Mouse (Mus musculus): ENCODE results near the gene Med4. TPM values are rescaled to one million over a fixed set of nuclear protein-coding genes. Genes with fewer than 3 reads are reported as not detected.

The Med4 gene
- polyA plus RNA-seq, 1 experiment from 2014 or later: 66.5 TPM

- no peaks in the 10 kb centered on the region for H3K36me3 ChIP-seq (ENCODE audit: insufficient read depth, low read length)
- H3K9me3 ChIP-seq (replicated peaks; ENCODE audit: low read length): no peaks in the 10 kb centered on the region
- DNase-seq (ENCODE audit: low spot score) (no peak), ATAC-seq (replicated peaks; ENCODE audit: low FRiP score, low read depth) (no peak)
- no peaks in the 10 kb centered on the region for H3K27me3 ChIP-seq (ENCODE audit: insufficient read depth, low read length)
- H3K9ac ChIP-seq (ENCODE audit: low read depth, low read length): no peak overlapping the region
- no peak overlapping the region for H3K27ac ChIP-seq
- H3K4me1 ChIP-seq (replicated peaks; ENCODE audit: insufficient read depth, low read length): no peaks in the 10 kb centered on the region
- no peak for TF ChIP-seq CTCF (IDR thresholded peaks at IDR 0.05; ENCODE audit: low read depth)
- no peak overlapping the region for H3K4me3 ChIP-seq (replicated peaks; ENCODE audit: low read depth, low read length)
- WGBS: 84% methylated on average over 6 of the region's 6 CpGs
- no peak overlapping the region for H3K4me2 ChIP-seq (ENCODE audit: low read length)
Observed at GRCm38 (mm10) chr14:73494122-73494521, 15.7 kb upstream of the Med4 start.

DNA sequence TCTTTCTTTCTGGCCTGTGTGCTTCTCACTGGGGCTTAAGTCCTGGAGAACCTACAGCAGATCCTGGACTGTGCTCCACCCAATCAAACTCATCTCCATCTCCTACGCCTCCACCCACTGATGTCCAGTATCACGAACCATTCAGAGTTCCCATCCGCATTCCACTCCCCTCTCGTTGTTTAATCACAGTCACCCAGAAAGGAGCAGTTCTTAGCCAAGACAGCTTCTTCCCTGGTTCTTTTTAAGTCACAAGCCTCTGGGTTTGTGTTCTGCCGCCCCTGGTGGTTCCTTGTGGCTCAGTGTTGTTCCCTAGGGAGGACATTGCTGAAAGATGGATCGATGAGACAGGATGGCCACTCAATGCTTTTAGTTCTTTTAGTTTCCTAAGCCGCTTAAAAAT lies 14.1 kb upstream of the Med4 start:
- 0 out of 2 replicates have a peak, but pooled peaks have one; percentile 30 for TF ChIP-seq CTCF (IDR thresholded peaks at IDR 0.05; ENCODE audit: low read depth)
- no peak overlapping the region for H3K9ac ChIP-seq (ENCODE audit: low read depth, low read length)
- DNase-seq (ENCODE audit: low spot score) (no peak), ATAC-seq (replicated peaks; ENCODE audit: low FRiP score, low read depth) (no peak)
- H3K27me3 ChIP-seq (ENCODE audit: insufficient read depth, low read length): no peaks in the 10 kb centered on the region
- H3K9me3 ChIP-seq (replicated peaks; ENCODE audit: low read length): no peaks in the 10 kb centered on the region
- 68% methylated on average over 7 of the region's 7 CpGs for WGBS
- H3K4me2 ChIP-seq (ENCODE audit: low read length): no peak overlapping the region
- no peak overlapping the region for H3K27ac ChIP-seq
- H3K4me1 ChIP-seq (replicated peaks; ENCODE audit: insufficient read depth, low read length): no peaks in the 10 kb centered on the region
- no peaks in the 10 kb centered on the region for H3K36me3 ChIP-seq (ENCODE audit: insufficient read depth, low read length)
- H3K4me3 ChIP-seq (replicated peaks; ENCODE audit: low read depth, low read length): no peak overlapping the region

DNA sequence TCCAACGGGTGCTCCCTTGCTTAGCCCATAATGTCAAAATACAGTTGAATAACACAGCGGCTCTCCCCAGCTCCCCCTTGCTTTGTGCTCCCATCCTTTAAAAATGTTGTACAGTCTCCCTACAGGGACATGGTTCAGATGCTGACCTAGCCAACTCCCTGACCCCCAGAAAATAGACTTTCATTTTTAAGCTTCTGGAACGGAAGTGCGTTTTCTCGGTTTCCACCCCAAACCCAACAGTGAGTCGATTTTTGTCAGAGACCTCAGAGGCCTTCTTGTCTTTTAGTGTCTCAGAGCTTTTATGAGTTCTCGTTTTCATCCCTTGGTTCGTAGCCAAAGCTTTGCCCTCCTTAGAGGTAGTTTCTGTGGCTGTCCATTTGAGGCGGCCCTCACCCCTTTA lies 8.5 kb upstream of the Med4 start:
- 79% methylated on average over 9 of the region's 9 CpGs for WGBS
- no peak overlapping the region for H3K27ac ChIP-seq
- no peak overlapping the region for H3K4me3 ChIP-seq (replicated peaks; ENCODE audit: low read depth, low read length)
- no peak overlapping the region for H3K9ac ChIP-seq (ENCODE audit: low read depth, low read length)
- H3K27me3 ChIP-seq (ENCODE audit: insufficient read depth, low read length): no peaks in the 10 kb centered on the region
- no peak for ATAC-seq (replicated peaks; ENCODE audit: low FRiP score, low read depth)
- no peak for DNase-seq (ENCODE audit: low spot score)
- no peaks in the 10 kb centered on the region for H3K36me3 ChIP-seq (ENCODE audit: insufficient read depth, low read length)
- no peak for TF ChIP-seq CTCF (IDR thresholded peaks at IDR 0.05; ENCODE audit: low read depth)
- no peak overlapping the region for H3K4me2 ChIP-seq (ENCODE audit: low read length)
- no peaks in the 10 kb centered on the region for H3K4me1 ChIP-seq (replicated peaks; ENCODE audit: insufficient read depth, low read length)
- no peaks in the 10 kb centered on the region for H3K9me3 ChIP-seq (replicated peaks; ENCODE audit: low read length)

- TF ChIP-seq CTCF (IDR thresholded peaks at IDR 0.05; ENCODE audit: low read depth): no peak
- Histone ChIP-seq H3K36me3 (ENCODE audit: insufficient read depth, low read length) (no peaks in the 10 kb centered on the region), H3K27ac (no peak overlapping the region), H3K9ac (ENCODE audit: low read depth, low read length) (no peak overlapping the region), H3K4me1 (replicated peaks; ENCODE audit: insufficient read depth, low read length) (no peaks in the 10 kb centered on the region), H3K4me2 (ENCODE audit: low read length) (no peak overlapping the region), H3K27me3 (ENCODE audit: insufficient read depth, low read length) (no peaks in the 10 kb centered on the region), H3K4me3 (replicated peaks; ENCODE audit: low read depth, low read length) (no peak overlapping the region), H3K9me3 (replicated peaks; ENCODE audit: low read length) (no peaks in the 10 kb centered on the region)
- 68% methylated on average over 6 of the region's 6 CpGs for WGBS
- ATAC-seq (replicated peaks; ENCODE audit: low FRiP score, low read depth) (0 out of 2 replicates have a peak, but pooled peaks have one; percentile 40), DNase-seq (ENCODE audit: low spot score) (no peak)
Observed at GRCm38 (mm10) chr14:73501721-73502120, 8.1 kb upstream of the Med4 start.

- no peaks in the 10 kb centered on the region for H3K4me1 ChIP-seq (replicated peaks; ENCODE audit: insufficient read depth, low read length)
- no peak overlapping the region for H3K4me3 ChIP-seq (replicated peaks; ENCODE audit: low read depth, low read length)
- no peak overlapping the region for H3K4me2 ChIP-seq (ENCODE audit: low read length)
- H3K9ac ChIP-seq (ENCODE audit: low read depth, low read length): no peak overlapping the region
- ATAC-seq (replicated peaks; ENCODE audit: low FRiP score, low read depth) (no peak), DNase-seq (ENCODE audit: low spot score) (peak; percentile 77)
- H3K36me3 ChIP-seq (ENCODE audit: insufficient read depth, low read length): no peaks in the 10 kb centered on the region
- H3K9me3 ChIP-seq (replicated peaks; ENCODE audit: low read length): no peaks in the 10 kb centered on the region
- no peaks in the 10 kb centered on the region for H3K27me3 ChIP-seq (ENCODE audit: insufficient read depth, low read length)
- TF ChIP-seq CTCF (IDR thresholded peaks at IDR 0.05; ENCODE audit: low read depth): no peak
- WGBS: 18% methylated on average over 7 of the region's 7 CpGs
- H3K27ac ChIP-seq: peak overlapping the region; percentile 19; the same call in 1 of the 2 replicates
Observed at GRCm38 (mm10) chr14:73502591-73503184, 7.1 kb upstream of the Med4 start.

DNA sequence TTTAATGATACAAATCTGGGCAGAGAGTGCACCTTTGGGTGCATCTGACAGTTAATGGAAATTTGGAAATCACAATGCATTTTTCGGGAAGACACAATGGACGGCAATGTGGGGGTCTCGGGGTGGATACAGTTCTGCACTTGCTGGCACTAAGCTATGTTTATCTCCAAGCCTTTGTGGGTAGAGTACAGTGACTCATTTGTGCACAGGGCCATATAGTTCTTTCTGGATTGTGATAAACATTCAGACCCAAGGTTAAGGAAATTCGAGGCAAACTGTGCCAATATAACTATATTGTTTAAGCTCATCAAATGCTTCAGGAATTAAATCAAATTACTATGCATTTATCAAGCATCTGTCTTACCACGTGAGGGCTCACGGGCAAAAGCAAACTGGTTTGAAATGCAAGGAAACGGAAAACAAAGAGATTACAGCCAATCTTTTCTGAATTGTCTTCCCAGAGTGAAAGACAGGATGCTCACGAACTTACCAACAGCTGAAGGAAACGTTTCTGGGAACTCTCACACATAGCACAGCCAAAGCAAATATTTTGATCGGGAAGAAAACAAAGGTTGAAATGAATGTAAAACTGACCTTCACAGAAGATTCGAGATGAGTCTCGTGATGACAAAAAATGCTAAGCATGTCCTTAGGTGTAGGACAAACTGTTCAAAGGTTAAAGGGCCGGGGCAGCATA lies 6.4 kb upstream of the Med4 start:
- H3K9ac ChIP-seq (ENCODE audit: low read depth, low read length): no peak overlapping the region
- no peak overlapping the region for H3K4me3 ChIP-seq (replicated peaks; ENCODE audit: low read depth, low read length)
- ATAC-seq (replicated peaks; ENCODE audit: low FRiP score, low read depth): no peak
- TF ChIP-seq CTCF (IDR thresholded peaks at IDR 0.05; ENCODE audit: low read depth): no peak
- no peaks in the 10 kb centered on the region for H3K4me1 ChIP-seq (replicated peaks; ENCODE audit: insufficient read depth, low read length)
- H3K9me3 ChIP-seq (replicated peaks; ENCODE audit: low read length): no peaks in the 10 kb centered on the region
- H3K4me2 ChIP-seq (ENCODE audit: low read length): no peak overlapping the region
- H3K27me3 ChIP-seq (ENCODE audit: insufficient read depth, low read length): no peaks in the 10 kb centered on the region
- 59% methylated on average over 13 of the region's 13 CpGs for WGBS
- H3K36me3 ChIP-seq (ENCODE audit: insufficient read depth, low read length): no peaks in the 10 kb centered on the region
- H3K27ac ChIP-seq: peak overlapping the region; percentile 19; the same call in 1 of the 2 replicates
- DNase-seq (ENCODE audit: low spot score): no peak
